Mouse (Mus musculus): ENCODE data around the gene Gm853.
"Not testable (repeated sequence)": the region's sequence is repeated elsewhere in the genome, so short reads cannot be mapped to it uniquely, and the experiment has no call there.

Gm853 gene

GRCm38 (mm10) chr4:130222179-130222578 is at the start of gene Gm853:
Gene Gm853, minus strand, starts transcription at chr4:130222401.
- no peak for DNase-seq (ENCODE audit: low read depth)

GRCm38 (mm10) chr4:130270611-130271347 is 48.6 kb upstream of the Gm853 start:
- peak; percentile 59 for DNase-seq (ENCODE audit: low read depth)

- DNase-seq (ENCODE audit: low read depth): peak; percentile 81
Observed at GRCm38 (mm10) chr4:130270089-130270488, 47.9 kb upstream of the Gm853 start.

- no peak for DNase-seq (ENCODE audit: low read depth)
Observed at GRCm38 (mm10) chr4:130268736-130269135, 46.5 kb upstream of the Gm853 start.

GRCm38 (mm10) chr4:130267069-130267468 is 44.9 kb upstream of the Gm853 start:
- DNase-seq (ENCODE audit: low read depth): no peak

GRCm38 (mm10) chr4:130266601-130267000 is 44.4 kb upstream of the Gm853 start:
- DNase-seq (ENCODE audit: low read depth): peak; percentile 80

- peak; percentile 50 for DNase-seq (ENCODE audit: low read depth)
Observed at GRCm38 (mm10) chr4:130264698-130265349, 42.6 kb upstream of the Gm853 start.

GRCm38 (mm10) chr4:130264131-130264530 is 41.9 kb upstream of the Gm853 start:
- DNase-seq (ENCODE audit: low read depth): no peak

- peak; percentile 30 for DNase-seq (ENCODE audit: low read depth)
Observed at GRCm38 (mm10) chr4:130260406-130260805, 38.2 kb upstream of the Gm853 start.

GRCm38 (mm10) chr4:130252441-130253157 is 30.4 kb upstream of the Gm853 start:
- peak; percentile 59 for DNase-seq (ENCODE audit: low read depth)

GRCm38 (mm10) chr4:130251763-130252162 is 29.6 kb upstream of the Gm853 start:
- peak; percentile 44 for DNase-seq (ENCODE audit: low read depth)

- DNase-seq (ENCODE audit: low read depth): peak; percentile 59
Observed at GRCm38 (mm10) chr4:130251172-130251705, 29.0 kb upstream of the Gm853 start.

GRCm38 (mm10) chr4:130248636-130249035 is 26.4 kb upstream of the Gm853 start:
- no peak for DNase-seq (ENCODE audit: low read depth)

- peak; percentile 75 for DNase-seq (ENCODE audit: low read depth)
Observed at GRCm38 (mm10) chr4:130246132-130246531, 23.9 kb upstream of the Gm853 start.

- DNase-seq (ENCODE audit: low read depth): no peak
Observed at GRCm38 (mm10) chr4:130244749-130245148, 22.5 kb upstream of the Gm853 start.

- DNase-seq (ENCODE audit: low read depth): not testable (repeated sequence)
Observed at GRCm38 (mm10) chr4:130243621-130244020, 21.4 kb upstream of the Gm853 start.

- DNase-seq (ENCODE audit: low read depth): no peak
Observed at GRCm38 (mm10) chr4:130242956-130243355, 20.8 kb upstream of the Gm853 start.

- DNase-seq (ENCODE audit: low read depth): peak; percentile 36
Observed at GRCm38 (mm10) chr4:130240695-130241094, 18.5 kb upstream of the Gm853 start.

- DNase-seq (ENCODE audit: low read depth): no peak
Observed at GRCm38 (mm10) chr4:130237607-130238006, 15.4 kb upstream of the Gm853 start.

- no peak for DNase-seq (ENCODE audit: low read depth)
Observed at GRCm38 (mm10) chr4:130236361-130236760, 14.2 kb upstream of the Gm853 start.

- no peak for DNase-seq (ENCODE audit: low read depth)
Observed at GRCm38 (mm10) chr4:130224071-130224470, 1.9 kb upstream of the Gm853 start.

- DNase-seq (ENCODE audit: low read depth): no peak
Observed at GRCm38 (mm10) chr4:130220176-130220575, 2.0 kb downstream of the Gm853 start.

- no peak for DNase-seq (ENCODE audit: low read depth)
Observed at GRCm38 (mm10) chr4:130215392-130215791, 6.8 kb downstream of the Gm853 start.
